Mouse (Mus musculus): Measurements from ENCODE around the gene Slc12a3. TPM values are rescaled to one million over a fixed set of nuclear protein-coding genes. Genes with fewer than 3 reads are reported as not detected.
A peak's percentile ranks its signal among the peaks of the same experiment; 100 is the strongest.

Gene Slc12a3
- polyA plus RNA-seq, 1 experiment: not detected

- no peaks in the 10 kb centered on the region for H3K9me3 ChIP-seq (ENCODE audit: control insufficient read depth, low read length)
- no peak overlapping the region for H3K4me3 ChIP-seq (replicated peaks)
- no peaks in the 10 kb centered on the region; the same call in 1 of the 2 replicates for H3K27me3 ChIP-seq (ENCODE audit: control insufficient read depth)
- H3K36me3 ChIP-seq (ENCODE audit: control insufficient read depth): no peaks in the 10 kb centered on the region
- TF ChIP-seq GATA1 (IDR thresholded peaks at IDR 0.05; ENCODE audit: low read length): no peak
- TF ChIP-seq TAL1 (IDR thresholded peaks at IDR 0.05; ENCODE audit: low read length): no peak
- peaks cover 6% of the 10 kb centered on the region for H3K4me1 ChIP-seq (ENCODE audit: control insufficient read depth)
These were observed 34.3 kb downstream of the Slc12a3 start for GRCm38 (mm10) chr8:94363288-94363688.

DNA sequence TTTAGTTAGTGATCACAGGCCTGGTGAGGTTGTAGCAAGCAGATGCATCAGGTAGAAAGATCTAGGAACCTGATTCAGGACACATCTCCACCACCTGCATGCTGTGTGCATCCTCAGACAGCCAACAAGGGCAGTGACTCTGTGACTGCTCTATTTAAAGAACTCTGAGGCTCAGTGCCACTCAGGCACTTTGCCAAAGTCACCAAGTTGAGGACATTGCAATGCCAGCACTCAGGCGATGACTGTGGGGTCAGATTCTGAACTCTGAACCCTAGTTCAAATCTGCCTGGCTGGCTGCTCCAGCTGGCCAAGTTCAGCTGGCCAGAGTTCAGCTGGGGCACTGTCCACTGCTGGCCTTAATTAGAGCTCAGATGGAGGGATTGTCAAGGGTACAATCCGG lies 34.9 kb downstream of the Slc12a3 start:
- Histone ChIP-seq H3K4me1 (ENCODE audit: control insufficient read depth) (peaks cover 6% of the 10 kb centered on the region), H3K36me3 (ENCODE audit: control insufficient read depth) (no peaks in the 10 kb centered on the region), H3K9me3 (ENCODE audit: control insufficient read depth, low read length) (no peaks in the 10 kb centered on the region), H3K27me3 (ENCODE audit: control insufficient read depth) (no peaks in the 10 kb centered on the region; the same call in 1 of the 2 replicates), H3K4me3 (replicated peaks) (no peak overlapping the region)
- TF ChIP-seq TAL1 (IDR thresholded peaks at IDR 0.05; ENCODE audit: low read length) (no peak), GATA1 (IDR thresholded peaks at IDR 0.05; ENCODE audit: low read length) (no peak)

DNA sequence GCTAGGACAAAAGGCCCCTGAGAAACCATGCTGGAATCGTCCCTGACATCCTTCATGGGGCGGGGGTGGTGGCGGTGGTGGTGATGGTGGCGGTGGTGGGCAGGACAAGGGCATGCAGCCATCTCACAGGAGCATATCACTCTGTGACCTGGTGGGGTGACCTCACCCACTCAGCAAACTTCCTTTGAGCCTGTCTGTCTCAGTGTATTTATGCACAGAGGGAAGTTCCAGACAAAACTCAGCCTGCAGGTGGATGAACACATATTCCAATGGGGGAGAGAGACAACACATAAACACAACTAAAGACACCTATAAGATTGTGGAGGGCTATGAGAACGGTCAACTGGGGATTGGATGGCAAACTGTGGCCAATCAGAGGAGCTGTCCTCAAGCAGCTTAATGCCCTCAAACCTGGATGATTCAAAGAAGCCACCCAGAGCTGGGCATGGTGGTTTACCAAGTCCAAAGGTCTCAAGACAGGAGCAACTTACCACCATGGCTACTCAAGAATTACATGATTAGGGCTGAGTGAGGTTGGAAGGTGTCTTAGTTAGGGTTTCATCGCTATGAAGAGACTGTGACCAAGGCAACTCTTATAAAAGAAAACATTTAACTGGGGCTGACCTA lies 35.8 kb downstream of the Slc12a3 start:
- H3K27me3 ChIP-seq (ENCODE audit: control insufficient read depth): peaks cover 1% of the 10 kb centered on the region; the same call in 1 of the 2 replicates
- H3K9me3 ChIP-seq (ENCODE audit: control insufficient read depth, low read length): no peaks in the 10 kb centered on the region
- H3K4me3 ChIP-seq (replicated peaks): no peak overlapping the region
- no peaks in the 10 kb centered on the region for H3K36me3 ChIP-seq (ENCODE audit: control insufficient read depth)
- H3K4me1 ChIP-seq (ENCODE audit: control insufficient read depth): peaks cover 6% of the 10 kb centered on the region
- no peak for TF ChIP-seq GATA1 (IDR thresholded peaks at IDR 0.05; ENCODE audit: low read length)
- TF ChIP-seq TAL1 (IDR thresholded peaks at IDR 0.05; ENCODE audit: low read length): no peak

GRCm38 (mm10) chr8:94365410-94365981 lies 36.5 kb downstream of the Slc12a3 start:
- TF ChIP-seq TAL1 (IDR thresholded peaks at IDR 0.05; ENCODE audit: low read length): no peak
- no peak for TF ChIP-seq GATA1 (IDR thresholded peaks at IDR 0.05; ENCODE audit: low read length)
- H3K9me3 ChIP-seq (ENCODE audit: control insufficient read depth, low read length): no peaks in the 10 kb centered on the region
- H3K4me3 ChIP-seq (replicated peaks): no peak overlapping the region
- no peaks in the 10 kb centered on the region for H3K36me3 ChIP-seq (ENCODE audit: control insufficient read depth)
- peaks cover 6% of the 10 kb centered on the region for H3K4me1 ChIP-seq (ENCODE audit: control insufficient read depth)
- H3K27me3 ChIP-seq (ENCODE audit: control insufficient read depth): peaks cover 2% of the 10 kb centered on the region; the same call in 1 of the 2 replicates

DNA sequence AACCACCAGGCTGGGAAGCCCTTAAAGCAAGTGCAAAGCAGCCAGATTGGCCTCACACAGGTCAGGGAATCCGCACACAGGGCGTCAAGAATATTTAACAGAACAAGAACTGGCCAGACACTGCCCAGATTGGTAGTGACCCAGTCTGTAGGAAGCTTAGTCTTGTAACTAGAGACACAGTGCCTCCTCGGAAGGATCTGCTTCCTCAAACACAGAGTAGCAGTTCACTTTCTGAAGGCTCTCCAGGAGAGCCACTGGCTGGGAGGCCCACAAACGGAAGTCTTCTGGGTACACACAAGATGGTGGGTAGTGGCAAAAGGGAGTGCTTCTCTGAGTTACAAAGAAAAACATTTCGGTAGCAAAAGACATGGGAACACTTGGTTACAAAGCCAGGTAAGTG lies 41.8 kb downstream of the Slc12a3 start:
- H3K36me3 ChIP-seq (ENCODE audit: control insufficient read depth): no peaks in the 10 kb centered on the region
- H3K4me1 ChIP-seq (ENCODE audit: control insufficient read depth): peaks cover 17% of the 10 kb centered on the region
- H3K4me3 ChIP-seq (replicated peaks): no peak overlapping the region
- no peaks in the 10 kb centered on the region for H3K9me3 ChIP-seq (ENCODE audit: control insufficient read depth, low read length)
- peaks cover 2% of the 10 kb centered on the region; the same call in 1 of the 2 replicates for H3K27me3 ChIP-seq (ENCODE audit: control insufficient read depth)
- TF ChIP-seq GATA1 (IDR thresholded peaks at IDR 0.05; ENCODE audit: low read length): no peak
- no peak for TF ChIP-seq TAL1 (IDR thresholded peaks at IDR 0.05; ENCODE audit: low read length)

DNA sequence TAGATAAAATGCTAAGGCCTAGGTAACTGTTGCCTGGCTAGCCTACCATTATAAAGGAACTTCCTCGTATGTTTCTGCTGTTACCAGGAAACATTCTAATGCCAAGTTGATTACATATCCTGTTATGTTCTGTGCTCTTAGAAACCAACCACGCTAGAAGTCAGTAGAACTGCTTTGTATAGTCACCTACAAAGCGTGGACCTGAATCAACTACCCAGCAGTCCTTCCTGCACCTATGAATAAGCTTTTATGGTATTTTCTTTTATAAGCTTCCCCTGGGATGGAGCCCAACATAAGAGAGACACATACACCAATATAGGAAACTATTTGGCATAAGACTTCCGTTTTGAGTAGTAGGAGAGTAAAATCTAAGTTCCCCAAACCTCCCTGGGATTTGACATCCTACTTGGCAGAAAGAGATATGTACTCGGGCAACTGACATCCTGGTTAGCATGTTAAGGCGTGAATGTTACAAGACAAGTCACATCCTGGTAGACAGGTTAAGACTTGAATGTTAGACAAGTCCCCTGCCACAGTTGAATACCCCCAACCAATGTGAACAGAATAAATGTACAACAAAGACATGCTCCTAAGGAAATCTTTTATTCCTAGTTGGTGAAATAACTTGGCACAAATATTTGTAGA lies 44.1 kb downstream of the Slc12a3 start:
- Histone ChIP-seq H3K4me3 (replicated peaks) (no peak overlapping the region), H3K9me3 (ENCODE audit: control insufficient read depth, low read length) (no peaks in the 10 kb centered on the region), H3K27me3 (ENCODE audit: control insufficient read depth) (peaks cover 2% of the 10 kb centered on the region; the same call in 1 of the 2 replicates), H3K36me3 (ENCODE audit: control insufficient read depth) (no peaks in the 10 kb centered on the region), H3K4me1 (ENCODE audit: control insufficient read depth) (peaks cover 36% of the 10 kb centered on the region)
- TF ChIP-seq TAL1 (IDR thresholded peaks at IDR 0.05; ENCODE audit: low read length) (no peak), GATA1 (IDR thresholded peaks at IDR 0.05; ENCODE audit: low read length) (no peak)

DNA sequence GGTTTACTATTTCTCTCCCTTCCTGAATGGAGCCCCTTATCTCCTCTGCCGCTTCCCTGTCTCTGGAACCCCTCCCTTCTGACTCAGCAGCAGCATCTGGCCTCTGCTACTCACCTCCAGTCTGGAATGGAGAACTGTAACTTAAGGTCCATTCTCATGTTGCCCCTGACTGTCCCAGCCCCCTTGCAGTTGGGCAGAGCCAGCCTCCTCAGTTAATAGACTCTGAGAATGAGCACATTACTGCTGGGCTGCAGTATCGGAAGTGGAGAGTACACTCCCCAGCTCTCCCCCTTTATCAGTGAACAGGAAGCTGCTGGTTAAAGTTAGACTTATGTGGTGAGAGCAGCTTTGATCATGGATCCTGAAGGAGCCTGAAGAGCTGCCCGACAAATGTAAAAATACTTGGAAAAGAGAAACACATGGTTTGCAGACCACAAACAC lies 46.6 kb downstream of the Slc12a3 start:
- TF ChIP-seq TAL1 (IDR thresholded peaks at IDR 0.05; ENCODE audit: low read length) (no peak), GATA1 (IDR thresholded peaks at IDR 0.05; ENCODE audit: low read length) (peak; percentile 87)
- H3K4me1 ChIP-seq (ENCODE audit: control insufficient read depth): peaks cover 36% of the 10 kb centered on the region
- peak overlapping the region; percentile 45 for H3K4me3 ChIP-seq (replicated peaks)

GRCm38 (mm10) chr8:94376176-94376575 lies 47.2 kb downstream of the Slc12a3 start:
- TF ChIP-seq GATA1 (IDR thresholded peaks at IDR 0.05; ENCODE audit: low read length) (no peak), TAL1 (IDR thresholded peaks at IDR 0.05; ENCODE audit: low read length) (no peak)
- no peaks in the 10 kb centered on the region for H3K9me3 ChIP-seq (ENCODE audit: control insufficient read depth, low read length)
- no peaks in the 10 kb centered on the region for H3K36me3 ChIP-seq (ENCODE audit: control insufficient read depth)
- no peak overlapping the region for H3K4me3 ChIP-seq (replicated peaks)
- H3K4me1 ChIP-seq (ENCODE audit: control insufficient read depth): peaks cover 36% of the 10 kb centered on the region
- H3K27me3 ChIP-seq (ENCODE audit: control insufficient read depth): peaks cover 12% of the 10 kb centered on the region

More for the DNA sequence above, 46.6 kb downstream of the Slc12a3 start:
- Histone ChIP-seq H3K27me3 (ENCODE audit: control insufficient read depth) (peaks cover 9% of the 10 kb centered on the region), H3K36me3 (ENCODE audit: control insufficient read depth) (no peaks in the 10 kb centered on the region), H3K9me3 (ENCODE audit: control insufficient read depth, low read length) (no peaks in the 10 kb centered on the region)

GRCm38 (mm10) chr8:94376580-94376979 lies 47.6 kb downstream of the Slc12a3 start:
- no peaks in the 10 kb centered on the region for H3K36me3 ChIP-seq (ENCODE audit: control insufficient read depth)
- H3K4me3 ChIP-seq (replicated peaks): no peak overlapping the region
- TF ChIP-seq GATA1 (IDR thresholded peaks at IDR 0.05; ENCODE audit: low read length) (no peak), TAL1 (IDR thresholded peaks at IDR 0.05; ENCODE audit: low read length) (no peak)
- peaks cover 16% of the 10 kb centered on the region for H3K27me3 ChIP-seq (ENCODE audit: control insufficient read depth)
- H3K9me3 ChIP-seq (ENCODE audit: control insufficient read depth, low read length): no peaks in the 10 kb centered on the region
- peaks cover 38% of the 10 kb centered on the region for H3K4me1 ChIP-seq (ENCODE audit: control insufficient read depth)

All from erythroblast, embryonic 14.5 days (primary cell).